Mouse (Mus musculus): ENCODE results near the gene Ndufc1. TPM values are rescaled to one million over a fixed set of nuclear protein-coding genes. Genes with fewer than 3 reads are reported as not detected.
"Not testable (repeated sequence)": the region's sequence is repeated elsewhere in the genome, so short reads cannot be mapped to it uniquely, and the experiment has no call there.

Gene Ndufc1
- 1,000 to 10,000 TPM; 1,753 to 1,760 TPM for total RNA-seq (2021)
- long read RNA-seq, experiment 1, transcript Ndufc1-201 (4 exons, 1,249 nt) = major isoform, 1,471 of 1,509 reads
- long read RNA-seq, experiment 1, partial matches to known transcripts = 10 of 1,509 reads
- long read RNA-seq, experiment 1, other reads (novel, unspliced or antisense) = 23 of 1,509 reads
- long read RNA-seq, experiment 2, transcript Ndufc1-201 (4 exons, 1,249 nt) = major isoform, 1,275 of 1,297 reads
- long read RNA-seq, experiment 2, partial matches to known transcripts = 6 of 1,297 reads
- long read RNA-seq, experiment 2, other reads (novel, unspliced or antisense) = 12 of 1,297 reads

GRCm38 (mm10) chr3:51408561-51409183, at the start of gene Ndufc1:
Ndufc1 (minus strand) TSS chr3:51408988.
- DNase-seq = peak; percentile 95 to 99

- no peak for DNase-seq
Observed at GRCm38 (mm10) chr3:51434871-51435595, 26.2 kb upstream of the Ndufc1 start.

GRCm38 (mm10) chr3:51434364-51434763, 25.6 kb upstream of the Ndufc1 start:
- not testable (repeated sequence) for DNase-seq

GRCm38 (mm10) chr3:51425394-51425793, 16.6 kb upstream of the Ndufc1 start:
- no peak for DNase-seq

GRCm38 (mm10) chr3:51421921-51422320, 13.1 kb upstream of the Ndufc1 start:
- DNase-seq = no peak

- no peak for DNase-seq
Observed at GRCm38 (mm10) chr3:51417966-51418365, 9.2 kb upstream of the Ndufc1 start.

- no peak for DNase-seq
Observed at GRCm38 (mm10) chr3:51417485-51417884, 8.7 kb upstream of the Ndufc1 start.

- DNase-seq = no peak
Observed at GRCm38 (mm10) chr3:51417135-51417458, 8.3 kb upstream of the Ndufc1 start.

GRCm38 (mm10) chr3:51416364-51417134, 7.8 kb upstream of the Ndufc1 start:
- peak; percentile 49 to 64 for DNase-seq

- no peak for DNase-seq
Observed at GRCm38 (mm10) chr3:51416073-51416363, 7.2 kb upstream of the Ndufc1 start.

GRCm38 (mm10) chr3:51415098-51416072, 6.6 kb upstream of the Ndufc1 start, which contains the start of gene Naa15:
Naa15 (plus strand) TSS chr3:51415148.
- peak; percentile 96 to 97 for DNase-seq

GRCm38 (mm10) chr3:51413276-51413675, 4.5 kb upstream of the Ndufc1 start:
- peak in 1 of 2 experiments; percentile 39 for DNase-seq

GRCm38 (mm10) chr3:51412457-51412856, 3.7 kb upstream of the Ndufc1 start:
- DNase-seq = no peak

GRCm38 (mm10) chr3:51407870-51408560, 773 bp downstream of the Ndufc1 start:
- no peak for DNase-seq

- no peak for DNase-seq
Observed at GRCm38 (mm10) chr3:51402628-51403027, 6.2 kb downstream of the Ndufc1 start.

- not testable (repeated sequence) for DNase-seq
Observed at GRCm38 (mm10) chr3:51402054-51402453, 6.7 kb downstream of the Ndufc1 start.

GRCm38 (mm10) chr3:51400682-51401081, 8.1 kb downstream of the Ndufc1 start:
- DNase-seq = no peak

- no peak for DNase-seq
Observed at GRCm38 (mm10) chr3:51399531-51399930, 9.3 kb downstream of the Ndufc1 start.

GRCm38 (mm10) chr3:51398667-51399066, 10.1 kb downstream of the Ndufc1 start:
- no peak for DNase-seq

- DNase-seq = no peak
Observed at GRCm38 (mm10) chr3:51397700-51398299, 11.0 kb downstream of the Ndufc1 start.
